21 mouse cellular contexts compared by ENCODE assay signal in the genomic region with DNA sequence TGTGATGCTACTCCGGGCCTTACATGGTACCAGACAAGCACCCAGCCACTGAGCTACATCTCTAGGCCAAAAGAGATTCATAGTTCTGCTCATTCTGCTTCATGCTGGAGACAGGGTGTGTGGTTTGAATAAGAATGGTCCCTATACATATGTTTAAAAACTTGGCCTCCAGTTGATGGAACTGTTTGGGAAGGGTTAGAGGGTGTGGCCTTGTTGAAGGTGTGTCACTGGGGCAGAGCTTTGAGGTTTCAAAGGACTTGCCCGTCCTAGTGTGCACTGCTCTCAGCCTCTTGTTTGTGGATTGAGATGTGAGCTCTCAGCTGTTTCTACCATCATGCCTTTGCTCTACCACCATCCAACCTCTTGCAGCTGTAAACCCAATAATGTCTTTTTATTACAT. TPM values are rescaled to one million over a fixed set of nuclear protein-coding genes. Genes with fewer than 3 reads are reported as not detected.
DNase-seq lines count a peak whose midpoint lies in the region; ATAC-seq lines count a peak whose summit lies in the region.
"Had no signal": no experiment of that assay in that cellular context is flagged by ENCODE, and none has a peak within 500 bp of the region (broad histone marks: within the 10 kb centered on the region; RNA-seq: fewer than 3 reads in every experiment).

No protein-coding gene starts in this region.

- no peak overlapping the region for H3K9ac ChIP-seq in limb, embryonic 13.5 days
- H3K9ac ChIP-seq: embryonic facial prominence, embryonic 12.5 days; forebrain, embryonic 13.5 days; forebrain, embryonic 15.5 days; forebrain, postnatal 0 days had no signal

- H3K36me3 ChIP-seq in limb, embryonic 13.5 days, result no peaks in the 10 kb centered on the region
- H3K36me3 ChIP-seq in limb, embryonic 10.5 days, result no peaks in the 10 kb centered on the region
- H3K36me3 ChIP-seq: embryonic facial prominence, embryonic 10.5 days; embryonic facial prominence, embryonic 12.5 days; forebrain, embryonic 15.5 days; G1E had no signal

- peak overlapping the region; percentile 28; the same call in 1 of the 2 replicates for H3K27ac ChIP-seq in limb, embryonic 13.5 days
- no peak overlapping the region for H3K27ac ChIP-seq in limb, embryonic 10.5 days
- H3K27ac ChIP-seq: embryonic facial prominence, embryonic 10.5 days; embryonic facial prominence, embryonic 12.5 days; forebrain, embryonic 13.5 days; forebrain, embryonic 15.5 days had no signal

- no peaks in the 10 kb centered on the region for H3K27me3 ChIP-seq in limb, embryonic 13.5 days
- H3K27me3 ChIP-seq in limb, embryonic 10.5 days (ENCODE audit: low read depth, poor library complexity, severe bottlenecking), result no peaks in the 10 kb centered on the region
- H3K27me3 ChIP-seq: embryonic facial prominence, embryonic 12.5 days; forebrain, embryonic 13.5 days; forebrain, embryonic 15.5 days; Patski had no signal

- no peak for DNase-seq in limb, embryonic 10.5 days (ENCODE audit: low spot score)
- peak; percentile 62 for DNase-seq in R1 (ENCODE audit: low read depth, low spot score)
- DNase-seq in right cerebral cortex, postnatal 36 days (ENCODE audit: low spot score in 2 of 2), result no peak
- no peak for DNase-seq in right cerebral cortex, adult 2 months (ENCODE audit: low spot score in 2 of 2)
- DNase-seq: adrenal gland, adult 8-10 months; adrenal gland, postnatal 14 days; adrenal gland, postnatal 36 days; cerebellum, adult 11-12 months; cerebellum, adult 2 months; cerebellum, adult 9-10 months; cerebellum, postnatal 10 days; cerebellum, postnatal 25 days; forebrain, postnatal 0 days had no signal

- H3K4me3 ChIP-seq in limb, embryonic 13.5 days, result no peak overlapping the region
- no peak overlapping the region for H3K4me3 ChIP-seq in limb, embryonic 10.5 days
- H3K4me3 ChIP-seq: embryonic facial prominence, embryonic 10.5 days; embryonic facial prominence, embryonic 12.5 days; forebrain, embryonic 13.5 days; forebrain, embryonic 15.5 days had no signal

- no peaks in the 10 kb centered on the region for H3K9me3 ChIP-seq in limb, embryonic 13.5 days
- no peaks in the 10 kb centered on the region for H3K9me3 ChIP-seq in limb, embryonic 10.5 days (replicated peaks)
- H3K9me3 ChIP-seq: embryonic facial prominence, embryonic 10.5 days; embryonic facial prominence, embryonic 12.5 days; forebrain, embryonic 13.5 days; forebrain, embryonic 15.5 days; G1E had no signal

- WGBS in limb, embryonic 13.5 days, result 87% methylated on average over 2 of the region's 2 CpGs
- WGBS in limb, embryonic 10.5 days, result 91% methylated on average over 2 of the region's 2 CpGs

- no peak for ATAC-seq in limb, embryonic 13.5 days (ENCODE audit: low FRiP score, low read depth)
- ATAC-seq: activated CD4-positive, CD25-positive, alpha-beta regulatory T cell, adult 4 months; forebrain, embryonic 13.5 days; forebrain, embryonic 15.5 days; forebrain, postnatal 0 days; Patski had no signal

- peaks cover 23% of the 10 kb centered on the region for H3K4me1 ChIP-seq in limb, embryonic 13.5 days
- H3K4me1 ChIP-seq in limb, embryonic 10.5 days, result peaks cover 11% of the 10 kb centered on the region; the same call in 1 of the 2 replicates
- H3K4me1 ChIP-seq: forebrain, embryonic 13.5 days; forebrain, embryonic 15.5 days had no signal

- H3K4me2 ChIP-seq in limb, embryonic 13.5 days (replicated peaks), result no peak overlapping the region
- H3K4me2 ChIP-seq: embryonic facial prominence, embryonic 12.5 days; forebrain, embryonic 13.5 days; forebrain, embryonic 15.5 days had no signal

RNA-seq across cellular contexts. Expression of a gene that starts 43.4 kb away (rescaled TPM):
- polyA plus RNA-seq in limb, embryonic 13.5 days (2015; fragmentation: Nextera tagmentation; extraction: Ambion mirVana), result 12.6 and 14.2 TPM in 2 replicates
- 0.89 and 1.8 TPM in 2 replicates for polyA plus RNA-seq in limb, embryonic 10.5 days (2016; fragmentation: Nextera tagmentation; extraction: Ambion mirVana)
- polyA plus RNA-seq: G1E had no signal

RNA-seq across cellular contexts. Expression of a gene that starts 54.9 kb away (rescaled TPM):
- polyA plus RNA-seq in limb, embryonic 13.5 days (2015; fragmentation: Nextera tagmentation; extraction: Ambion mirVana), result 19.2 and 21.5 TPM in 2 replicates
- 27.3 and 33.1 TPM in 2 replicates for polyA plus RNA-seq in limb, embryonic 10.5 days (2016; fragmentation: Nextera tagmentation; extraction: Ambion mirVana)
